Mouse (Mus musculus): ENCODE measurements around the gene Cd163l1.

DNA sequence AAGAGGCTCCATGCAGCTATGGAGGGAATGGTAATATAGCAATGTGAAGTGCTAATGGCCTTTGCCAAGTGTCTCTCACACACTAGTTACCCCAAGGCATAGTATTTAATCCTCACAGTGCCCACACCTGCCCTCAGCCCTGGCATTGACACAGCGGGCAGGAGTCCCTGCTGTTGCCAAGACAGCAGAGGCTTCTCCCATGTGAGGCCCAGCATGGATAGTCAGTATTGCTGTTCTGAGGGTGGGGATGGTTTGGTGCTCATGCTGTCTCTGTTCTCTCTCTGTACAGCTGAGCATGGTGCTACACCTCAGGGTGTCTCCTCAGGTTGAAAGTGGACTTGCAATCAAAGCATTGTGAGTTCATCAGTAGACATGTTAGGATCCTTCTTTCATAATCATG, 27.6 kb upstream of the Cd163l1 start:
- no peak for TF ChIP-seq CTCF (IDR thresholded peaks at IDR 0.05; ENCODE audit: low read depth)
- no peak for TF ChIP-seq EP300 (IDR thresholded peaks at IDR 0.05; ENCODE audit: low read depth)

Data from liver, postnatal 0 days (tissue).